Mouse (Mus musculus): Measurements from ENCODE around the gene Mylpf.

The Mylpf gene

DNA sequence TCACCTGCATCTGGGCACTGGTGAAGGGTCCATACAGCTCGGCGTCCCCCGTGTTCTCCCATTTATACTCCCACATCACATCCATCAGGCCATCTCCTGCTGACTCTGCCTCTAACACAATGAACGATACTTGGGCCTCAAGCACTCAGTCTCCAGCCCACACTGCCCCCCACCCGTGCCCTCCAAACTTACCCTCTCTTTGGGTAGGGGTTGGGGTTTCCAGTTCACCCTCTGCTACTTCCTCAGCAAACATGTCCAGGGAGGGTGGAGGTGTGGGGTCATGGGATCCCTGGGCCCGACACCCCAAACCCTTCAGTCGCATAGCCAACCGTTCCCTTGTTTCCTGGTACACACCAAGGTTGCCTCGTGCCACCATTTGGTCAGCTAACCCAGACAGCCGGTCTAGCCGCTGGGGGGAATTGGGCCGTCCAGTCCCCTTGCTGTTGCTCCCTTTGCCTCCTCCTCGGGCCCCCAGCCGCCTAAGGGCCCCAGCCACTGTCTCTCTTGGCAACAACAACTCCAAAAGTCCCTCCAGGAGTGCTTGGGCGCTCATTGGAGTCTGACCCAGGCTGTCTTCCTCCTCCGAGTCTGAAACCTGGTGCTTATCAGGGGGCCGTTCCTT, 14.6 kb upstream of the Mylpf start:
- TF ChIP-seq GATA4 (IDR thresholded peaks at IDR 0.05; ENCODE audit: insufficient replicate concordance, low read length) = no peak

DNA sequence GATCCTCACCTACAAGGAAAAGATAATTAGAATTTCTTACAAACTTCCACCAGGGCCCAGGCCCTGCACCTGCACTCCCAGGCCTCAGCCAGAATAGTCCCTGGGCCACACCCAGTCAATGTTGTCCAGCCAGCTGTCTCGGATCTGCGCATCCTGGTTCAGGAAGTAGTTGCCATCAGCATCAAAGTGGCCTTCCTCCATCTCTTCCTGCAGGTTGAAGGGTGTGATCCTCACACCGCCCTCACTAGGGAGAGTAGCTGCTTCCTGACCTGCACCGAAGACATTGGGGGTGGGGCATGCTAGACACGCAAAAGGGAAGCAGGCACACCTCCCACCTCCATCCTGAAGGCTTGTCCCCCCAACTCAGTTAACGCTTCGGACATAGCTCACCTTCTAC, 14.1 kb upstream of the Mylpf start:
- no peak for TF ChIP-seq GATA4 (IDR thresholded peaks at IDR 0.05; ENCODE audit: insufficient replicate concordance, low read length)

DNA sequence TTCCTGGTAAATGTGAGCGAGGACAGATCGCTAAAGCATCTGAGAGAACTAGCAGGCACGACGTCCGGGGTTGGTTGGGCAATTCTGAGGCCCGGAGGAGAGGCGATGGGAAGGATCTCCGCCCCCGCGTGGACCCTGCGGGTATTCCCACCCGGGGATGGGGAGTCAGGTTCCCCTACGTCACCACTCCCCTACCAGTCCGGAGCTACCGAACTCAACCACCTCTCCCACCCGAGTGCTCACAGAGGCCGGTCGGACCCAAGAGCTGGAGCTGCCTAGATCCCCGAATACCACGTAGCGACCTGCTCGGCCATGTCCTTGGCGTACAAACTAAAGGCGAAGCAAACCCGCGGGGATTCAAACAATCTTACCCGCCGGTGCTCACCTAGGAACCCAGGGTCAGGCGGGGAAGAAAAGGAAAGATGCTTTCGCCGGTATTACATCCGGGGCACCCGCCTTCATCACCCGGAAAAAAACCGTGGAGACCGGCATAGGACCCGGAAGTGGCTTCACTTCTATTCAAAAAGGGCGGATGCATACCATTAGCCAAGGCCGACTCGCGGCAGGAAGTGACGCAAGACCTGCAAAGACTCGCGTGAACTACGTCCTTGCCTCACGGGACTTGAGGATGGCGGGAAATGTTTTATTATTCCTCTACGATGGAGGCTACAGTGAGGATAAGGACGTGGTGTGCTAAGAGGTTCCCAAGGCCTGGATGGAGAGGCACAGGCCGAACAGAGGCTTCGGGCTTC, 13.0 kb upstream of the Mylpf start, which contains the start of gene Cd2bp2:
Gene Cd2bp2 (minus strand): TSS at position 507 of the 752 bp plus-strand sequence.
- TF ChIP-seq GATA4 (IDR thresholded peaks at IDR 0.05; ENCODE audit: insufficient replicate concordance, low read length) = no peak

DNA sequence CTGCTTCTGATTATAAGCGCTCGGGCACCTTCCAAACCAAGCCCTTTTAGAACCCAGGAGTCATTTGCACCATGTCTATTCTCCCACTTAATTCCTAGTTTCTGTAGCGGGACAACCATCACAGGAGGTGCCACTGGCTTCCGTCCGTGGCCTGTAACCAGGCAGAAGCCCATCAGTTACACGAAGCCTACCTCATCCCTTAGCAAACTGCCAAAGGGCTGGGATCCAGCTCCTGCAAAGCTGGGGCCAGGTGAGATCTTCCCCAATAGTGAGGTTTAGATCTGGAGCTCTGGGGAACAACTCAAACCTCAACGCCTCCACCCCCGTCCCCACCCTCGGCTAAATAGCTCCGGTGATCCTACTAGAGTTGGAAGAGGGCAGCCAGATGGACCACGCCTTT, 12.2 kb upstream of the Mylpf start:
- TF ChIP-seq GATA4 (IDR thresholded peaks at IDR 0.05; ENCODE audit: insufficient replicate concordance, low read length) = no peak

DNA sequence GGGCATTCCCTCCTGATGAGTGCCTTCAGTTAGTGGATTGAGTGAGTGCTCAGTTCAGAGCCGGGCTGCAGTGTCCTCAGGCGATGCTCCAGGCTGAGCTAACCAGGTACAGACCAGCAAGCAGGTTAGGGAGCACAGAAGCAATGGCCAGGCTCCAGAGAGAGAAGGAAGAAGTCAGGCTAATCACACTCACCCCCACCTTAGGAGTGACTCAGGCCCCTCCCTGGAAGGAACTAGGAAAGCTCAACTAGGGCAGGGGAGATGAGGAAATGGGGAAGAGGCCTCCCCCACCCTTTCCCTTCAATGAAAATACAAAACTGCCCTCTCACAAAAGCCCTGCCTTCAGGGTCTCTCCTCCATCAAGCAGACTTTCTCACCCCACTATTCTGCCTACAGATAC, 2.1 kb upstream of the Mylpf start:
- no peak for TF ChIP-seq GATA4 (IDR thresholded peaks at IDR 0.05; ENCODE audit: insufficient replicate concordance, low read length)

DNA sequence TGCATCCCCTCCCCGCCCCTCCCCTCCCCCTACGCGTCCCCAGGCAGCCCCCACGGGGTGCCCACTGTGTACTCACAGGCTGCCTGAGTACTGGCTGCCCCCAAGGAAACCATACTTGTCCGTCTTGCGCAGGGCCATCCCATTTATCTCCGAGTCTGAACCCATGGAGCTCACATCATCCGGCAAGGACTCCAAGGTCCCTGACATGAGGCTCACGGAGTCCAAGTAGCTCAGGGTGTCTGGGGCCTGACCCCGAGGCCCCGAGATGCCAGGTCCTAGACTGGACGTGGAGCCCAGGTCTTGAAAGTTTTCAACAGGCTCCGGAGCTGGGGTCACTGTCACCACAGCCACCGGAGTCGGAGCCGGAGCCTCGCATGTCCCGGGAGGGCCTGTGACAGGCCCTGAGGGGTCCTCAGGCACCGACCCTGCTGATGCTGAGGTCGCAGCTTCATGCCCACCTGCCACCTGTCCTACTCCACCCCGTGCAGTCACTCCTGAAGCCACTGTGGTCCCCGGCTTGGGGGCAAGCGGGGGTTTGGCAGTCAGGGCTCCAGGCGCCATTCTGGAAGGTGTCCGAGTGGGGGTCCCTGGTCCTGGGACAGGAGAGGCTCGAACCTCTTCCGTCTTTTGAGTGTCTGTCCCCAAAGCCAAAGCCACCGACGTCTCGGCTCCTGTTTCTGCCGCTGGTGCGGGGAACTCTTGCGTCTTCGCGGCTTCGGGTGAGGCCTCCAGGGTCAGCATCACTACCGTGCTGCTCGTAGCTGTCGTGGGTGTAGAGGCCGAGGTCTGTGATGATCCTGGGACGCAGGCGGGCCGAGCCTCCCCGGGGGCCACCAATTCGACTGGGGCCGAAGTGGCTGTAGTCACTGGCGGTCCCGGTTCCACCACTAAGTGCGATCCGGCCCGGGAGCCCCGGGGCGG, 1.1 kb upstream of the Mylpf start:
- TF ChIP-seq GATA4 (IDR thresholded peaks at IDR 0.05; ENCODE audit: insufficient replicate concordance, low read length) = no peak

DNA sequence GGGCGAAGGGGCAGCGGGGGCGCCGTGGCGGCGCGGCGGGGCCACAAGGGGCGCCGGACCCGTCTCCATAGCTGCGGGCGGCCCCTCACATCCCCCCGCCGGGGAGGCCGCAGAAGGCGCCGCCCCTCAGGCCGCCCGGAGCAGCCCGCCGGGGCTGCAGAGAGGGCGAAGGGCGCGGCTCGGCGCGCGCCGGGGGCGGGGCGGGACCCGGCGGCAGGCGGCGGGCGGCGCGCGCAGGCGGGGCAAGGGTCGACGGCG, 466 bp upstream of the Mylpf start, which contains the start of gene Tbc1d10b:
Gene Tbc1d10b (minus strand): TSS at position 174 of the 258 bp plus-strand sequence.
- TF ChIP-seq GATA4 (IDR thresholded peaks at IDR 0.05; ENCODE audit: insufficient replicate concordance, low read length) = no peak

DNA sequence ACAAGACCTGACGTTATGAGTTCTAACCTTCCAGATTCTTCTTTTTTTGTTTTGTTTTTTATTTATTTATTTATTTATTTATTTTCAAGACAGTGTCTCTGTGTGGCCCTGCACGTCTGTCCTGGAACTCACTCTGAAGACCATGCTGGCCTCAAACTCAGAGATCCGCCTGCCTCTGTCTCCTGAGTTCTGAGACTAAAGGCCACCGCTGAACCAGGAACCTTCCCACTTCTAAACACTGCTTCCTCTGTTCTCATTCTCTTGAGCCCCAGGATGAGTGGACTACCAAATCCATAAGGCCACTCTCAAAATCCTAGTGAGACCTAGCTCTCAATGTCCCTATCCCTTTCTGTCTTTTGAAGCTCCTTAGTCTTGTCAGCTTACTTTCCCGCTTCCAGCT, 1.2 kb downstream of the Mylpf start:
- TF ChIP-seq GATA4 (IDR thresholded peaks at IDR 0.05; ENCODE audit: insufficient replicate concordance, low read length) = no peak

DNA sequence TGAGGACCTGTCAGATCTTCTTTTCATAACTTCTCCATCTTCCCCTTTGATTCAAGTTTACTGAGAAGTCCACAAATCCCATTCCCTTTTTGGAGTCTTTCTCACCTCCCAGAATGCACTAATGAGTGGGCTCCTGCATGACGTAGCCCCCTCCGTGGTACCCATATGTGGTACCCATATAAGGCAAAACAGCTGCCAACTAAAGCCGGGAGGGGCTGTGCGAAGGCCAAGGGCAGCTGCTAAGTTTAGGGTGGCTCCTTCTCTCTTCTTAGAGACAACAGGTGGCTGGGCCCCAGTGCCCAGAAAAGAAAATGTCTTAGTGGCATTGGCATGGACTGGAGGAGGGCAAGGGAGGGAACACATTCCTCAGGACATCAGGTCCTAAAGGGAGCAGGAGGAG, 1.6 kb downstream of the Mylpf start:
- no peak for TF ChIP-seq GATA4 (IDR thresholded peaks at IDR 0.05; ENCODE audit: insufficient replicate concordance, low read length)

DNA sequence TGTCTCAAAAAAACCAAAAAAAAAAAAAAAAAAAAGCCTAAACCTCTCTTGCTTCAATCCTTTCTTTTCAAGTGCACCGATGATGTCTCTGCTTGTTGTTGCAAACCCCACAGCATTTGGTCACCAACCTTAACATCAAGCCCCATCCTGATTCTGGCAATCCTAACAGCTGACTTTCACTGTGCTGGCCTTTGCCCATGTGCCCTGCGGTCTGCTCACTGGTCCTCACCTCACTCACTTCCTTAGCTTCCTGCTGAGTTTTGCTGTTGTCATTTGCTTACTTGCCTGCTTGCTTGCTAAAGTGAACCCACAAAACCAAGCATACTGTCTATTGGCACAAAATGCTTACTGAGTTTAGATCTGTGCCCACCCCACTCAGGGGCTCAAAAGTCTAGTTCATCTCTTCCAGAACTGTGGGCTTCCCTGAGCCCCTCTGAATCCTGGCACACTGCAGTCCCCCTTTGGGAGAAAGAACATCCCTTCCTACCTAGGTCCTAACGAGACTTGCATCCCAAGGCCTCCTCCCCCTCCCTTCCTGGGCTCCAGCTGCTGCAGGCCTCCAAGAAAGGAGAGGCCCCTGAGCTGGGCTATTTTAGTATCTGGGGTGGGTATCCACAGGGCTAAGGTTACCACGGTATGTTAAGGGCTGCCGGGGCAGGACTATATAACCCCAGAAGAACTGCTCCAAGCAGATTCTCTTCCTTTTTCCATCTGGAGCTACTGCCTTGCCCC, 2.5 kb downstream of the Mylpf start:
- no peak for TF ChIP-seq GATA4 (IDR thresholded peaks at IDR 0.05; ENCODE audit: insufficient replicate concordance, low read length)

DNA sequence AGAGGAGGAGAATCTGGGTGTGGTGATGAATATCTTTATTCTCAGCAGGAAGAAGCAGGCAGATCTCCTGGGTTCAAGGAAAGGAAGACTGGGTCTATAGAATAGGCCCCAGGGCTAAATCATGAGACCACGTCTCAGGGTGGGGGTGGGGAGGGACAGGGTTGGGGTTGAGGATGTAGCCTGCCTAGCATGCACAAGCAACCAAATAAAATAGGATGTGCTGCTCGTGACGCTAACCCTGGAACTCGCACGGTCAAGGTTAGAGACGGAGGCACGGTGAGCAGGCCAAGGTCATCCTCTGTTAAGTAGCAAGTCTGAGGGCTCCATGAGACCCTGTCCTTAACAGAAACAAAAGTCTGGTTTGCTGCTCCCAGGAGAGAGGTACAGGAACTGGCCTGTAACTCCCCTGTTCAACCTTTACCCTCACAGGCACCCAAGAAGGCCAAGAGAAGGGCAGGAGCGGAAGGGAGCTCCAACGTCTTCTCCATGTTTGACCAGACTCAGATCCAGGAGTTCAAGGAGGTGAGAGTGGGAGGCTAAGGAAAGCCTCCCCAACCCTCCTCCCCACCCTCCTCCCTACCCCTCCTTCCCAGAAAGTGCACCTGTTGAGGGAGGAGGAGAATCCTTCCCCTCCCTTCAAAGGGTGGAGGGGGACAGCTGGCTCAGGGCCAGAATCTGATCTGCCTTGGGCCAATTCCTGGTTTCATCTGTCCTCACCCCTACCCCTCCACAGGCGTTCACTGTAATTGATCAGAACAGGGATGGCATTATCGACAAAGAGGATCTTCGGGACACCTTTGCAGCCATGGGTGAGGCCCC, 4.0 kb downstream of the Mylpf start:
- TF ChIP-seq GATA4 (IDR thresholded peaks at IDR 0.05; ENCODE audit: insufficient replicate concordance, low read length) = no peak

DNA sequence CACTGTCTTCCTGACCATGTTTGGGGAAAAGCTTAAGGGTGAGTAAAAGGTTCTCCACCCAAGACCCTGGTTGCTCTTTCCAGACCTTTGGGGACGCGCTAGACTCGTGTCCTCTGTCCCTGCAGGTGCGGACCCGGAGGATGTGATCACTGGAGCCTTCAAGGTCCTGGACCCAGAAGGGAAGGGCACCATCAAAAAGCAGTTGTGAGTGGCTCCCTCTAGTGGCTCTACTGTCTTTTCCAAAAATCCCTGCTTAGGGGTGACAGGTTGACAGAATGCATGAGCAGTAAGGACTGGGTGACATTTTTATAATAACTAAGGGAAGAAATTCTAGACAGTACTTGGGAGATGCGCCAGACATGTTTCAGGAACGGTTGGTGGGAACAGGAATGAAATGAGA, 4.8 kb downstream of the Mylpf start:
- no peak for TF ChIP-seq GATA4 (IDR thresholded peaks at IDR 0.05; ENCODE audit: insufficient replicate concordance, low read length)

DNA sequence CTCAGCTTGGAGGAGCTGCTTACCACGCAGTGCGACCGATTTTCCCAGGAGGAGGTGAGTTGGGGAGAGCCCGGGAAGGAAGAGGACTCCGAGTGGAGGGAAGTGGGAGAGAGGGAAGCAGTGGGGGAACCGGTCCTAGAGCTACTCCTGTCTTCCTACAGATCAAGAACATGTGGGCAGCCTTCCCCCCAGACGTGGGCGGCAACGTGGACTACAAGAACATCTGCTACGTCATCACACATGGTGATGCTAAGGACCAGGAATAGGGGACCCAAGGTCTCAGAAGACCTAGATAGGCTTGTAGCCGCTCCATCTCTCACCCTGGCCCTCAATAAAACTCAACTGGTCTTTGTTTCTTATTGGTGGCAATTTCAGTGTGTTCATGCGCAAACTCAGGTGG, 5.2 kb downstream of the Mylpf start:
- TF ChIP-seq GATA4 (IDR thresholded peaks at IDR 0.05; ENCODE audit: insufficient replicate concordance, low read length) = no peak

DNA sequence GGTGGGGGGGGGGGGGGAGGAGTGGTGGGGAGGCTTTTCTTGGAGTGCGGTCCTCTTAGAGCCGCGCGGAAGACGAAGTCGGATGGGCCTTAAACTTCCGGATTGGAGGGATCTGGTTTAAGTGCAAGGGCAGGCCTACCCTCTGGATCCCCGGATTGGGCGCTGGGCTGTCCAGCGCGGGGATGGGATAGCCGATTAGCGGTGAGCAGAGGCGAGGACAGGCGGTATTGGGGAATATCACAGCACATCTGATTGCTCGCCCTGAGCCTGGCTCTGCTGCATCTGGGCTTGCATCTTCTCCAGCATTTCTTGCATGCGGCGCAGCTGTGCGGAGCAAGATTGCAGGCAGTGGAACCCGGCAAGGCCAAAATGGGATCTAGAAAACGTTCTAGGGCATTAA, 5.8 kb downstream of the Mylpf start:
- TF ChIP-seq GATA4 (IDR thresholded peaks at IDR 0.05; ENCODE audit: insufficient replicate concordance, low read length) = no peak
